Mouse (Mus musculus) ES-Bruce4 (cell line): ENCODE data around the gene Hdgf.

Experiments
- CTCF ChIP-seq: IDR thresholded peaks from one replicate; pipeline ENCODE4 v1.8.1; 2011; ENCODE audit warnings: low read depth, low read length
- EP300 ChIP-seq: IDR thresholded peaks from 2 replicates; pipeline ENCODE4 v1.6.1; 2011; ENCODE audit warnings: low read depth, low read length; ENCODE audit not compliant: insufficient read depth
- POLR2A ChIP-seq: IDR thresholded peaks from one replicate; pipeline ENCODE4 v1.8.1; 2011; ENCODE audit warnings: low read length; ENCODE audit not compliant: insufficient read depth

- no peak for TF ChIP-seq POLR2A
- no peak for TF ChIP-seq EP300
- no peak for TF ChIP-seq CTCF
Measured at GRCm38 (mm10) chr3:87877730-87878129, 28.4 kb upstream of the Hdgf start.
